Mouse (Mus musculus) ES-E14 (cell line): ENCODE measurements around the gene Rasal3. TPM values are rescaled to one million over a fixed set of nuclear protein-coding genes. Genes with fewer than 3 reads are reported as not detected.

ENCODE experiments used
- DNase-seq: peaks from one replicate; pipeline ENCODE4 v3.0.0-alpha.2; 2013; ENCODE audit warnings: low read depth, low spot score
- H3K27ac ChIP-seq: 2 replicates; pipeline ENCODE4 v1.5.1; 2012; ENCODE audit warnings: low read depth, mild to moderate bottlenecking, low read length, moderate library complexity, mixed read lengths; ENCODE audit not compliant: poor library complexity, insufficient read depth, severe bottlenecking
- H3K36me3 ChIP-seq: 2 replicates; pipeline ENCODE4 v1.6.1; 2012; ENCODE audit warnings: mild to moderate bottlenecking, low read length, moderate library complexity, mixed read lengths; ENCODE audit not compliant: control insufficient read depth, poor library complexity, insufficient read depth, severe bottlenecking
- H3K4me1 ChIP-seq, 2 experiments: fragments of 150-350 bp in 1 of 2; sonication (generic) in 1 of 2; 2 replicates each; pipeline ENCODE4 v1.6.1; 2012; ENCODE audit warnings: low read length in 2 of 2, mild to moderate bottlenecking in 1 of 2, mixed read lengths in 1 of 2; ENCODE audit not compliant: control insufficient read depth in 2 of 2, insufficient read depth in 2 of 2, poor library complexity in 1 of 2
- H3K4me3 ChIP-seq, 2 experiments: fragments of 150-350 bp in 1 of 2; sonication (generic) in 1 of 2; 2 replicates each; pipeline ENCODE4 v1.5.1; 2012; ENCODE audit warnings: low read length in 2 of 2, low read depth in 1 of 2, mild to moderate bottlenecking in 1 of 2, mixed read lengths in 1 of 2; ENCODE audit not compliant: insufficient read depth in 1 of 2, poor library complexity in 1 of 2, severe bottlenecking in 1 of 2
- H3K9ac ChIP-seq: 2 replicates; pipeline ENCODE4 v1.6.1; 2012; ENCODE audit warnings: low read depth, mild to moderate bottlenecking, low read length, mixed read lengths; ENCODE audit not compliant: poor library complexity, insufficient read depth, severe bottlenecking
- H3K9me3 ChIP-seq: fragments of 150-350 bp; sonication (generic); 2 replicates; pipeline ENCODE4 v1.6.1; 2012; ENCODE audit warnings: low read depth, mild to moderate bottlenecking, low read length; ENCODE audit not compliant: control insufficient read depth, insufficient read depth
- CHD2 ChIP-seq: IDR thresholded peaks from 2 replicates; pipeline ENCODE4 v1.6.1; 2014; ENCODE audit warnings: mild to moderate bottlenecking, low read depth, low read length, inconsistent platforms
- HCFC1 ChIP-seq: IDR thresholded peaks from 2 replicates; pipeline ENCODE4 v1.6.1; 2012; ENCODE audit warnings: low read length, inconsistent platforms, borderline replicate concordance; ENCODE audit not compliant: insufficient read depth
- MAFK ChIP-seq: IDR thresholded peaks from 2 replicates; pipeline ENCODE4 v1.6.1; 2014; ENCODE audit warnings: mild to moderate bottlenecking, low read depth, low read length, inconsistent platforms; ENCODE audit not compliant: insufficient read depth
- ZC3H11A ChIP-seq: IDR thresholded peaks from 2 replicates; pipeline ENCODE4 v1.6.1; 2012; ENCODE audit warnings: low read depth, mild to moderate bottlenecking, inconsistent platforms, low read length, borderline replicate concordance
- ZNF384 ChIP-seq: IDR thresholded peaks from 2 replicates; pipeline ENCODE4 v1.6.1; 2012; ENCODE audit warnings: low read depth, low read length, inconsistent platforms
- in situ Hi-C, 2 experiments: fragments of 600-800 bp; cut with MboI; formaldehyde crosslinking; loops; one replicate each; pipeline ENCODE4 v1.15.1; 2025; ENCODE audit warnings: low sequenced_read_pairs in 2 of 2, inconsistent platforms in 1 of 2; ENCODE audit not compliant: unreplicated experiment in 2 of 2
- total RNA-seq: library from RNA; depleted of rRNA; stranded (reverse); fragments of 300-350 nt; gene quantifications from 2 replicates; pipeline ENCODE4 v1.2.3, GENCODE M21; 2012; rRNA removed

The Rasal3 gene
- total RNA-seq, 1 experiment: 0.76 TPM

DNA sequence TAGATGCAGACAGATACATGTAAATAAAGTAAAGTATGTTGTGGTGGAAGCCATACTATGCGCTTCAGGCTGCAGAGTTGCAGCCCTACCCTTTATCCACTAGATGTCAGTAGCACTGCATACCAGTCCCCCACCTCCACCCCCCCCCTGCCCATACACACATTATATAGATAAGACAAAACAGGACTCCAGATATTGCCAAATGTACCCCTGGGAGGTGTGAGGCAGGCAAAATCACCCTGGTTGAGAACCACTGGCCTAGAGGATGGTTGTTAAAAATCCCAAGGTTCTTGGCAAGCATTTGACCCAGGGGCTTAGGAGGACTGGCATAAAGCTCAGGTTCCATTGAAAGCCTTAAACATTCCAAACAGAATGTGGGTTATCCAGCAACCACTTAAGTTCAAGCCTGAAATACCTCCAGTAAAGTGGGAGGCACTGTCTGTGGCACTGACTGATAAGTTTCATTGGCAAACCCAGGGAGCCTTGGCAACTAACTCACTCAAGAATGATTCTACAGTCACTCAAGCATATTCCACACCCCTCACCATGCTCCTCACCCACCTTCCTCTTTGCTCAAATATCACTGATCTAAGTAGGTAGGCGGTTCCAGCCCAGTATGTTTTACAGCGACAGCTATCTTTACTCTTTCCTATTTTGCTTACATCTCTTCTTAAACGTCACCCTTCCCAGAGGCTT lies 54.2 kb downstream of the Rasal3 start:
- peaks cover 0 to 8% of the 10 kb centered on the region in 2 experiments; a peak in 3 of 4 replicates for H3K4me1 ChIP-seq
- peaks cover 6% of the 10 kb centered on the region for H3K36me3 ChIP-seq
- peak overlapping the region; percentile 25; the same call in 1 of the 2 replicates for H3K9ac ChIP-seq
- in situ Hi-C loops: loop anchor here in 1 of 2 experiments (10.0 kb wide), 1 partner anchor 146 kb away; no protein-coding TSS in a partner anchor
- H3K4me3 ChIP-seq: peak overlapping the region; percentile 82 to 98
- H3K27ac ChIP-seq: no peak overlapping the region
- TF ChIP-seq ZC3H11A (no peak), ZNF384 (no peak), CHD2 (no peak), HCFC1 (no peak), MAFK (no peak)
- no peak for DNase-seq
- no peaks in the 10 kb centered on the region for H3K9me3 ChIP-seq

DNA sequence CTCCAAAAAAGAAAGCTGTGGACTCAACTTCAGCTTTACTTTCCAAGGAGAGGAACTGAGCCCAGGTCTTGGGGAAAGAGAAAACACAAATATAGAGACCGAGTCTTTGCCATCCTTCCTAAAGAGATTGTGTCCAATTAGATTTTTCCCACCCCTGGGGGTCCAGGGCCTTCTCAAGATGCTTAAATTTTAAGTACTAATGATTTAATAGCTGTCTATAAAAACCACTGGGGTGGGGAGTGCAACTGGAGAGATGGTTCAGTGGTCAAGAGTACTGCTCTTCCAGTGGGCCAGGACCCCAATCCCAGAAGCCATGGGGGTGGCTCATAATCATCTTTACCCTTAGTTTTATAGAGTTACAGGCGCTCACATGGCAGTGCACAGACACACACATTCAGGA lies 55.0 kb downstream of the Rasal3 start:
- DNase-seq: no peak
- H3K4me3 ChIP-seq: no peak overlapping the region
- peaks cover 6% of the 10 kb centered on the region for H3K36me3 ChIP-seq
- no peak overlapping the region for H3K27ac ChIP-seq
- H3K4me1 ChIP-seq: peaks cover 0 to 2% of the 10 kb centered on the region in 2 experiments; a peak in 2 of 4 replicates
- no peak overlapping the region for H3K9ac ChIP-seq
- TF ChIP-seq HCFC1 (no peak), ZC3H11A (no peak), MAFK (no peak), ZNF384 (no peak), CHD2 (no peak)
- H3K9me3 ChIP-seq: no peaks in the 10 kb centered on the region
- in situ Hi-C loops: loop anchor here in 1 of 2 experiments (10.0 kb wide), 1 partner anchor 146 kb away; no protein-coding TSS in a partner anchor

DNA sequence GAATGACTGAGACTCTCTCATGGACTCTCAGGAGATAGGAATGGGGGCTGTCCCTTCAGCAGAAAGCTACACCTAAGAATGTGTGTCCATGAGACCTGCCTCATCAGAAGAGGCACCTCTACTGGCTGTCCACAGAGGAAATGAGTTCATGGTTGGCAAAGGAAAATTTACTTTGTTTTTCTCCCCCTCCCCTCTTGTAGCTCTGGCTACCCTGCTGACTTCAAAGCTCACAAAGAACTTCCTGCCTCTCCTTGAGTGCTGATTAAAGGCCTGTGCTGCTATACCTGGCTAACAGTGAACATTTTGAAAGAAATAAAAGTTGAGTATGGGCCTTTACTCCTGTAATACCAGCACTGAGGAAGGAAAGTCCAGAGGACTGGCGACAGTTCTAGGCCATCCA lies 62.3 kb downstream of the Rasal3 start:
- in situ Hi-C loops: loop anchor here in 1 of 2 experiments (10.0 kb wide), 1 partner anchor 154 kb away; no protein-coding TSS in a partner anchor
- H3K36me3 ChIP-seq: peaks cover 19% of the 10 kb centered on the region
- no peak overlapping the region for H3K27ac ChIP-seq
- H3K9ac ChIP-seq: no peak overlapping the region
- no peaks in the 10 kb centered on the region for H3K4me1 ChIP-seq
- no peaks in the 10 kb centered on the region for H3K9me3 ChIP-seq
- TF ChIP-seq MAFK (no peak), CHD2 (no peak), HCFC1 (no peak), ZC3H11A (no peak), ZNF384 (no peak)
- no peak overlapping the region for H3K4me3 ChIP-seq
- DNase-seq: no peak

Other genes starting within 250 kb of the Rasal3 start
- gene Notch3, start 236.7 kb downstream of the Rasal3 start, total RNA-seq: 37.4 and 73.6 TPM in 2 replicates
- 0.71 and 1.6 TPM in 2 replicates for gene Ephx3, start 214.0 kb downstream of the Rasal3 start, total RNA-seq
- gene Brd4, start 118.9 kb downstream of the Rasal3 start, total RNA-seq: 51.7 and 54.3 TPM in 2 replicates
- 156 and 210 TPM in 2 replicates for gene Akap8, start 82.3 kb downstream of the Rasal3 start, total RNA-seq
- 63.6 and 126 TPM in 2 replicates for gene Akap8l, start 53.0 kb downstream of the Rasal3 start, total RNA-seq
- 10.4 and 12.4 TPM in 2 replicates for gene Wiz, start 14.1 kb downstream of the Rasal3 start, total RNA-seq
- not detected in 2 replicates for gene Pglyrp2, start 20.6 kb upstream of the Rasal3 start, total RNA-seq
- gene Cyp4f39, start 49.1 kb upstream of the Rasal3 start, total RNA-seq: 2.8 and 4.8 TPM in 2 replicates
- gene Cyp4f17, start 102.5 kb upstream of the Rasal3 start, total RNA-seq: 7.2 and 13.7 TPM in 2 replicates
- gene Cyp4f16, start 133.0 kb upstream of the Rasal3 start, total RNA-seq: 20.8 and 44.2 TPM in 2 replicates
- gene Cyp4f37, start 217.7 kb upstream of the Rasal3 start, total RNA-seq: 0.63 and 0.71 TPM in 2 replicates